Mouse (Mus musculus) E14TG2a.4 (cell line): ENCODE measurements around the gene 5730522E02Rik.

ENCODE experiments used
- H3K27me3 ChIP-seq: 2 replicates; pipeline ENCODE4 v1.6.1; 2014; ENCODE audit warnings: low read length, control low read depth; ENCODE audit not compliant: insufficient read depth
- H3K36me3 ChIP-seq: 2 replicates; pipeline ENCODE4 v1.6.1; 2014; ENCODE audit warnings: low read length, control low read depth; ENCODE audit not compliant: insufficient read depth
- H3K4me1 ChIP-seq: replicated peaks from 2 replicates; pipeline ENCODE4 v1.6.1; 2014; ENCODE audit warnings: low read depth, low read length, control low read depth
- H3K4me3 ChIP-seq: replicated peaks from 2 replicates; pipeline ENCODE4 v1.5.1; 2014; ENCODE audit warnings: mild to moderate bottlenecking, low read length
- H3K9me3 ChIP-seq: 2 replicates; pipeline ENCODE4 v1.6.1; 2014; ENCODE audit warnings: low read length, control low read depth
- CTCF ChIP-seq: conservative IDR thresholded peaks from 2 replicates; pipeline ENCODE4 v1.5.1; 2014; ENCODE audit warnings: low read length
- NANOG ChIP-seq: IDR thresholded peaks from 2 replicates; pipeline ENCODE4 v1.6.1; 2014; ENCODE audit warnings: borderline replicate concordance, low read length, mixed read lengths
- POU5F1 ChIP-seq: IDR thresholded peaks from 2 replicates; pipeline ENCODE4 v1.6.1; 2014; ENCODE audit warnings: low read length, borderline replicate concordance

The 5730522E02Rik gene

GRCm38 (mm10) chr11:26200970-26201777 lies 9.4 kb downstream of the 5730522E02Rik start:
- H3K4me3 ChIP-seq = no peak overlapping the region
- H3K9me3 ChIP-seq = no peaks in the 10 kb centered on the region
- peaks cover 5% of the 10 kb centered on the region for H3K4me1 ChIP-seq
- TF ChIP-seq NANOG (no peak), CTCF (peak; percentile 74)
- no peaks in the 10 kb centered on the region for H3K27me3 ChIP-seq
- H3K36me3 ChIP-seq = no peaks in the 10 kb centered on the region

GRCm38 (mm10) chr11:26195468-26195867 lies 15.1 kb downstream of the 5730522E02Rik start:
- Histone ChIP-seq H3K9me3 (no peaks in the 10 kb centered on the region), H3K4me1 (peaks cover 5% of the 10 kb centered on the region), H3K36me3 (no peaks in the 10 kb centered on the region), H3K27me3 (no peaks in the 10 kb centered on the region), H3K4me3 (no peak overlapping the region)
- no peak for TF ChIP-seq CTCF
- TF ChIP-seq NANOG = no peak
- TF ChIP-seq POU5F1 = no peak

DNA sequence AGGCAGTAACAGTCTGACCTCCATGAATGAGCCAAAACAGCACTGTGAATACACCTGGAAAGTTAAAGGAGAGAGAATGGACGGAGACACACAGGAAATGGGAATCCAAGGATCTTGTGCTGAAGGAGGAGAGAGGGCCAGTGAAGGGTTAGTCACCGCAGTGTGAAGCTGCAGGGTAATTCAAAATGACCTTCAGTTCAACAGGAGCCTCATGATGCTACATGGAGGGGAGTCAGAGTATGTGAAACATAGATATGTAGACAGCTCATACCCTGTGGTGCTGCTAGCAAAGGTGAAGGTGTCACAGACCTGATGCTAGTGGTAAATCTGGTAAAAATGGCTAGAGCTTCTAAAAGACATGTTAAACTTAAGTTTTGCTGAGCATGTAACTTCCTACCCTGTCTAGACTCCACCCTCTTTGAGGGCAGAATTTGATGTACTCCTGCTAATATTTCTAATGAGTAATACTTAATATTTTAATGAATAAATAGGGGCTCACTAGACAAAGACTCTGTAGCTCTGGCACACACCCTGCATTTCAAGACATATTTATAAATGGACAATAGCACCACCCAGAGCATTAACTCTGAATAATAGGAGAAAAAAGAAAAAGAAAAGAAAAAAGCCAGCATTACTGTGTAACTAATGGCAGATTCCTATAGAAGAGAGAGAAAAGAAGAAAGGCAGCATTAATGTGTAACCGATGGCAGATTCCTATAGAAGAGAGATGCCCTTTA lies 23.2 kb downstream of the 5730522E02Rik start:
- TF ChIP-seq POU5F1 (no peak), CTCF (no peak), NANOG (no peak)
- no peak overlapping the region for H3K4me3 ChIP-seq
- H3K9me3 ChIP-seq = peaks cover 12% of the 10 kb centered on the region
- no peaks in the 10 kb centered on the region for H3K4me1 ChIP-seq
- no peaks in the 10 kb centered on the region for H3K27me3 ChIP-seq
- no peaks in the 10 kb centered on the region for H3K36me3 ChIP-seq

GRCm38 (mm10) chr11:26170572-26170971 lies 40.0 kb downstream of the 5730522E02Rik start:
- Histone ChIP-seq H3K36me3 (no peaks in the 10 kb centered on the region), H3K27me3 (no peaks in the 10 kb centered on the region), H3K9me3 (no peaks in the 10 kb centered on the region), H3K4me1 (peaks cover 52% of the 10 kb centered on the region), H3K4me3 (no peak overlapping the region)
- TF ChIP-seq NANOG (peak; percentile 61; the same call in 1 of the 2 replicates), POU5F1 (no peak)

DNA sequence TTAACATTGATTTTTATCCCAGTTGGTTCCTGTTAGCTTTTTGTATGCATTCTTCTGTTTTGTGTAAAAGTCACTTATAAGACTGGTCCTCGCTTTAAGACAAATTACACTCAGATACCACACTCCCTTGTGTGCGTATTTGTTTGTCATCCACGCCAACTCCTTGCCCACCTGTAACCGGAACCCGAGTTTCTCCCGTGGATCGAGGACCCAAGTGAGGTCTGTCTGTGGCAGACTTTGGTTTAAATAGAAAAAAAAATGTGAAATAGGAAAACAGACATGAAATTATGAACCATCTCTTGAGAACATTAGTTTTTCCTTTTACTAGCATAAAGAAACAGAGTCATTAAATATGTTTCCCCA lies 43.0 kb downstream of the 5730522E02Rik start:
- Histone ChIP-seq H3K9me3 (no peaks in the 10 kb centered on the region), H3K4me3 (no peak overlapping the region), H3K36me3 (no peaks in the 10 kb centered on the region), H3K4me1 (peaks cover 59% of the 10 kb centered on the region), H3K27me3 (no peaks in the 10 kb centered on the region)
- TF ChIP-seq POU5F1 (no peak), CTCF (no peak), NANOG (no peak; the same call in 1 of the 2 replicates)

DNA sequence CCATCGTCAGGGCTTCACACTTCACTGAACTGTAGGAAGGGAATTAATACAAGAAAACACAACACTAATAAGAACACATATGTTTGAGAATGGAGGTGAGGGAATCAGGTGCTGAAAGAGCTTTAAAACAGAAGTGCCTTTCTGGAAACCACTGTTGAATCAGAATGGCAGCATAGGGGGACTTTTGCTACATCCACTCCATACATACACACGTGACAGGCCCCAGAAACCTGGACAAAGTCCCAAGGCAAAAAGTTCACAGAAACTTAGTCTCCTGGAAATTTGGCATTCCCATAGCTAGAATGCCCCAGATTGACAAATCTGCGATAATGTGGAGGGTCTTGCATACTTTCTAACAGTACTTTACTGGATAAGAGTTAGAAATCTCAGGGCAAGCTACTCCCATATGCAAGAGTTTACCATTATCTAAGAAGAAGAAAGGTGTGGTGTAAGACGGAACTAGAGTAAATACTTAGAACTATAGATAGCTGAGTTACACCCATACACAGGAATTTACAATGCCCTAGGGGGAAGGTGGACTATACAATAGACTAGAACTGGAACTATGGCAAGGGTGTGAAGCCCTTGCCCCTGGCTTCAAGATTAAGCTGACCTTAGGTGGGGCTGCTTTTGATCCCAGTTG lies 43.5 kb downstream of the 5730522E02Rik start:
- Histone ChIP-seq H3K9me3 (no peaks in the 10 kb centered on the region), H3K4me3 (no peak overlapping the region), H3K27me3 (no peaks in the 10 kb centered on the region), H3K4me1 (peaks cover 65% of the 10 kb centered on the region), H3K36me3 (no peaks in the 10 kb centered on the region)
- TF ChIP-seq CTCF = no peak
- no peak for TF ChIP-seq POU5F1
- TF ChIP-seq NANOG = no peak; the same call in 1 of the 2 replicates

GRCm38 (mm10) chr11:26164651-26165259 lies 45.8 kb downstream of the 5730522E02Rik start:
- Histone ChIP-seq H3K27me3 (no peaks in the 10 kb centered on the region), H3K9me3 (no peaks in the 10 kb centered on the region), H3K4me3 (no peak overlapping the region), H3K4me1 (peaks cover 68% of the 10 kb centered on the region), H3K36me3 (no peaks in the 10 kb centered on the region)
- no peak for TF ChIP-seq POU5F1
- TF ChIP-seq NANOG = no peak
- TF ChIP-seq CTCF = no peak

- Histone ChIP-seq H3K4me3 (no peak overlapping the region), H3K27me3 (no peaks in the 10 kb centered on the region), H3K4me1 (peaks cover 48% of the 10 kb centered on the region), H3K9me3 (no peaks in the 10 kb centered on the region), H3K36me3 (no peaks in the 10 kb centered on the region)
- TF ChIP-seq CTCF (no peak), POU5F1 (no peak)
These were observed 49.2 kb downstream of the 5730522E02Rik start for GRCm38 (mm10) chr11:26161354-26161753.
